Mouse (Mus musculus) C2C12 (cell line): ENCODE results near the gene Ing2. TPM values are rescaled to one million over a fixed set of nuclear protein-coding genes. Genes with fewer than 3 reads are reported as not detected.

Source experiments
- H3K27me3 ChIP-seq: one replicate; pipeline ENCODE4 v1.6.1; 2011; ENCODE audit not compliant: control insufficient read depth, insufficient read depth, insufficient read length
- H3K36me3 ChIP-seq: one replicate; pipeline ENCODE4 v1.6.1; 2011; ENCODE audit not compliant: control insufficient read depth, insufficient read depth
- H3K4me3 ChIP-seq: one replicate; pipeline ENCODE4 v1.5.1; 2011; ENCODE audit warnings: mild to moderate bottlenecking, control low read depth; ENCODE audit not compliant: poor library complexity, insufficient read depth, severe bottlenecking
- H3K79me2 ChIP-seq: one replicate; pipeline ENCODE4 v1.6.1; 2011; ENCODE audit not compliant: control insufficient read depth, insufficient read depth
- H3K79me3 ChIP-seq: one replicate; pipeline ENCODE4 v1.6.1; 2011; ENCODE audit warnings: low read depth, control low read depth
- H3ac ChIP-seq: one replicate; pipeline ENCODE3; 2011; ENCODE audit warnings: low read depth; ENCODE audit not compliant: control insufficient read depth, insufficient read length
- CEBPB ChIP-seq: IDR thresholded peaks from one replicate; pipeline ENCODE4 v1.6.1; 2011; ENCODE audit warnings: low read depth, mild to moderate bottlenecking, control low read depth, moderate library complexity
- CTCF ChIP-seq: IDR thresholded peaks from one replicate; pipeline ENCODE4 v1.5.1; 2011; ENCODE audit not compliant: control insufficient read depth, insufficient read depth, insufficient read length
- FOSL1 ChIP-seq: IDR thresholded peaks from one replicate; pipeline ENCODE4 v1.8.0; 2011; ENCODE audit warnings: mild to moderate bottlenecking, low read length; ENCODE audit not compliant: poor library complexity, insufficient read depth, severe bottlenecking
- MAX ChIP-seq: IDR thresholded peaks from one replicate; pipeline ENCODE4 v1.6.1; 2011; ENCODE audit warnings: mild to moderate bottlenecking, control low read depth
- MYOD1 ChIP-seq: IDR thresholded peaks from one replicate; pipeline ENCODE4 v1.6.1; 2011; ENCODE audit warnings: low read depth; ENCODE audit not compliant: control insufficient read depth, insufficient read length
- MYOG ChIP-seq: IDR thresholded peaks from one replicate; pipeline ENCODE4 v1.6.1; 2011; ENCODE audit not compliant: control insufficient read depth, insufficient read length; ENCODE audit errors: extremely low read depth
- USF1 ChIP-seq: IDR thresholded peaks from one replicate; pipeline ENCODE4 v1.6.1; 2011; ENCODE audit warnings: low read depth, mild to moderate bottlenecking, control low read depth, moderate library complexity
- long read RNA-seq, 2 experiments: library from polyadenylated mRNA; unstranded; transcript quantifications; one replicate each; pipeline ENCODE4 v2.0.0; 2019 to 2020
- polyA plus RNA-seq: library from polyadenylated mRNA; unstranded; fragments of >200 nt; fragmentation: generic; extraction: Trizol; gene quantifications from one replicate; pipeline ENCODE4 v1.2.1, GENCODE M21; 2012; ENCODE audit warnings: missing spikeins

Ing2 gene
- 8.3 TPM for polyA plus RNA-seq
- long read RNA-seq, experiment 1, partial matches to known transcripts, result 0 of 2 reads
- long read RNA-seq, experiment 1, other reads (novel, unspliced or antisense), result 0 of 2 reads
- long read RNA-seq, experiment 2, partial matches to known transcripts, result 0 of 4 reads
- long read RNA-seq, experiment 2, other reads (novel, unspliced or antisense), result 0 of 4 reads

DNA sequence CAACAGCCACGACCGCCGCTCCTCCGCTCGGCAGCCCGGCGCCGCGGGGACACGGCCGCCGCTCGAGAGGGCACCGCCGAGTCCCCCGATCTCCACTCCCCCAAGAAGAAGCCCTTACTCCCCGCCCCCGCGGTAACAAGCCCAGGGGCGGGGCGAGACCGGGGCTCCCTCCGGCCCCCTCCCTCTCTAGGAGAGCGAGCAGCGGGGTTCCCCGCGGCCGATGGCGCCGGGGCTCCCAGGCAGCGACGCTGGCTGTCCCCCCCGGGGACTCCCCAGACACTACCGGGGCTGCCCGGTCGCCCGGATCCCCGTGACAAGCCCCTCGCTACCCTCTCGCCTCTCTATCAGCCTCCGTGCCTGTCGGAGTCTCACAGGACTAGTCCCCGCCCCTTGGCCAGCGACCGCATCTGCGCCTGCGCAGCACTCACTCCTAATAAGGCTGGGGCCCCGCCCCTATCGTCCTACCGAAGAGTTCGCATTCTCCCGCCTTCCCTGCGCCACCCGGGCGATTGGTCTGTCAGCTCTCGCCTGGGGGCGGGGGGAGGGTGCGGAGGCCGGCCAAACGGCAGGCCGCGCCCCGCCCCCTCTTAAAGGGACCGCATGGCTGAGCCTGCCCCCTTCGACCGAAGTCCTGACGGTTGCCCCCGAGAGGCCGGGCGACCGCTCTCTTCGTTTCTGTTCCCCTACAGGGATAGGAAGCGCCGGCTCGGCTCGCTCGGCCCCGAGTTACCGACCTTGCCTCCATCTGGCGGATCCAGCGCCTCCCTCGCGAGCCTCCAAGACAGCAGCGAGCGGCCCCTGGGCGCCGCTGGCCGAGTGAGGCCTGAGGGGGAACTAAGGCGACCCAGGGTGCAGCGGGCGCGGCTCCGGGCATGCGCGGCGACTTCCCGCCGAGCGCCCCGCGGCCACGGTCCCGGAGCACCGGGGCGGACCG, at the start of gene Ing2:
Gene Ing2, minus strand, starts transcription at position 780 of the 934 bp plus-strand sequence.
- TF ChIP-seq CTCF (peak; percentile 3), MAX (peak; percentile 25), MYOG (no peak)
- Histone ChIP-seq H3K79me3 (peaks cover 33% of the 10 kb centered on the region), H3K36me3 (peaks cover 4% of the 10 kb centered on the region), H3K27me3 (no peaks in the 10 kb centered on the region), H3ac (peak within 1 kb of the TSS; percentile 91), H3K79me2 (peaks cover 60% of the 10 kb centered on the region), H3K4me3 (peak within 1 kb of the TSS; percentile 84)

DNA sequence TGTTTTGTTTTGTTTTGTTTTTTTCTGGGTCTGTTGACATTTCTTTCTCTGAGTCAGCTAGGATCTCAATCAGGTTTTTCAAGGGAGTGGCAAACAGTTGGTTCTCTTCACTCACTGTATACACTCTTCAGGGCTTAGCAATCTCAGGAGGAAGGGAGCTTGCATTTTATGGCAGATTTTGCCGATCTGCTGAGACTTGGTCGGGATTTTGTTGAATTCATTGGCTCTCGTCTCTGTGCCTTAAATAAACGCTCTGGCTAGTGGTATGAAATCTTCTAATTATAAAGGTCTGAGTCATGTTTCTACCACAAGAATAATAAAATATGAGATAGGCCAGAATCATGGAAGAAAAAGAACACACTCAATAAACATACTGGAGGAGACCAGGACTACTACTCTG, 46.3 kb upstream of the Ing2 start:
- H3K36me3 ChIP-seq, result no peaks in the 10 kb centered on the region
- no peak overlapping the region for H3K4me3 ChIP-seq
- H3ac ChIP-seq, result no peak overlapping the region
- H3K79me2 ChIP-seq, result no peaks in the 10 kb centered on the region
- TF ChIP-seq CEBPB (no peak), MYOG (no peak), USF1 (no peak), CTCF (no peak), FOSL1 (no peak), MAX (no peak), MYOD1 (no peak)
- H3K79me3 ChIP-seq, result no peaks in the 10 kb centered on the region
- H3K27me3 ChIP-seq, result no peaks in the 10 kb centered on the region

DNA sequence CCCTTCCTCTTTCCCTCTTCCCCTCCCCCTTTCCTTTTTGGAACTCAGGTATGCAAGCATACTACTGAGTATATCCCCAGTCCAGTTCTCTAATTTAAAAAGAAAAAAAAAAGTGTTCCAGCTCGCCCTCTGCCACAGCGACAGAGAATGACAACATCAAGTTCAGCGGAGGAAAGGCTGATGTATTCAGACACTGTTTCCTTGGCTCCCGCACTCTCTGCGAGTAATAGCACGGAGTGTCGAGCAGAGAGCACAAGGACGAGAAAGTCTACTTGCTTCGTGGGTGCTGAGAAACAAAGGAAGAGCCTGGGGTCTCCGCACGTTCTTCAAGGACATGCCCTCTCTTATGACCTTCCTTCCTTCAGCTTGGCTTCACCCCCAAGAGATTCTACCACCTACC, 43.3 kb upstream of the Ing2 start:
- Histone ChIP-seq H3ac (no peak overlapping the region), H3K36me3 (no peaks in the 10 kb centered on the region), H3K4me3 (no peak overlapping the region), H3K79me3 (no peaks in the 10 kb centered on the region), H3K27me3 (no peaks in the 10 kb centered on the region), H3K79me2 (no peaks in the 10 kb centered on the region)
- TF ChIP-seq CTCF (no peak), USF1 (no peak), FOSL1 (no peak), MAX (no peak), MYOG (no peak), CEBPB (no peak), MYOD1 (no peak)

DNA sequence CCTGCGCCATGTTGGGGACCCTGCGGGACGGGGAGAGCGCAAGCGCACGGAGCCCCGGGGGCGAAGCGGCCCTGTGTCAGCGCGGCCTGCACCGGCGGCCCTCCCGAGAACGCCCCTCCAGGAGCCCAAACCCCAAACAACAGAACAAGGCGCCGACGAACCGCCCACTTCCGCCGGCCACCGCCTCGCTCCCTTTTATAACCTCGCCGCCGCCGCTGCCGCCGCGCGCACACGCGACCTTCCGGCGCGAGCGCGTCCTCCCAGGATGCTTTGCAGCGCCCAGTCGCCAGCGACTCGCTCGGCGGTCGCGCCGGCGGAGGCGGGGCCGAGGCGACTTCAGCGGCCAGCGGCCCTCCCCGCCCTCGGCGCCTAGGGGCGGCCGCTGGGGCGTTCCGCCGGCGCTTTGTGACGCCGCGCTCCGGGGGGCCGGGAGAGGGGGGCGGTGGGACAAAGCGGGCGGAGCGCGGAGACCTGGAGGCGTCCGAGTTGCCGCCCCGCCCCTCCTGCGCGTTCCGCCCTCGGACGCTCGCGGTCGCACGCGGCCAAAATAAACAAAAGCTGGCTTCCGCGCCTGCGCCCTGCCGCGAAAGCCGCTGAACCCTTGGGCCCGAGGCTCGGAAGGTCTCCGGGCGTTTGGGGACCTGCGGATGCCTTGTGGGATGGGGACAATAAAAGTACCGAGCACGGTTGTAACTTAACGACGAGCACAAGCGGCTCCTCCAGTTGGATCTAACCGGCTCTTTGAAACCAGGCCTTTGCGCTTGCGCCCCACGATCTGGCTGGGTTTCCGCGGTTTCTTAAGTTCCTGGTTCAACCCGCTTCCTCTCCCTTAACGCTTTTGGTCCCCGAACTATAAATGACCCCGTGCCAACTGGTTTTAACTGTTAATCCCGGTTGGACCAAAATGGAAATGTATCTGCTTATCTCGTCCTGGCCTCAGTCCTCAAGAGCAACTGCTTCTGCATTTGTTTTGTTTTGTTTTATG, 38.7 kb upstream of the Ing2 start, which contains the start of gene Cdkn2aip:
Gene Cdkn2aip, minus strand, starts transcription at position 172 of the 985 bp plus-strand sequence.
- Histone ChIP-seq H3K27me3 (no peaks in the 10 kb centered on the region), H3K79me2 (peaks cover 28% of the 10 kb centered on the region), H3K36me3 (peaks cover 23% of the 10 kb centered on the region), H3K4me3 (peak within 1 kb of the TSS; percentile 84), H3K79me3 (peaks cover 16% of the 10 kb centered on the region), H3ac (peak within 1 kb of the TSS; percentile 95)
- TF ChIP-seq MAX (peak; percentile 33), FOSL1 (no peak)

DNA sequence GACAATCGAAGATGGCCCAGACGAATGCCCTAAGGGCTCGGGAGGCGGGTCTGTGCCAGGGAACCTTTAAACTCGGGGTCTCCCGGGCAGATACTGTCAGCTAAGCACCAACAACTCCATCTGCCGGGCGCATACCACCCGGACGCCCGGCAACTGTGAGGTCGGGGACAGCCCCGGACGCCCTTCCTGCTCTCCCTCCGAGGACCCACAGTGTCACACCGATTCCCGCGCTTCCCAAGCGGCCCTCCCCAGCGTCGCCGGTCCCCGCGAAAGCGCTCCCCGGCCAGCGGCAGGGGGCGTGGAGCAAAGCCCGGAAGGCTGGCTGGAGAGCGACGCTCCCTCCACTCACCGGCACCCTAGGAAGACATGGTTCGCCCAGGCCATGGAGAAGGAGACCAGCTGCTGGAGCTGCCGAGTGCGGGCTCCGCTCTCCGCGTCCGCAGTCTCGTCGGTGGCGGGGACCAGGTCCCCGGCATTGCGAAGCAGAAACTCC, 37.9 kb upstream of the Ing2 start:
- peak overlapping the region; percentile 95 for H3ac ChIP-seq
- no peaks in the 10 kb centered on the region for H3K27me3 ChIP-seq
- H3K79me2 ChIP-seq, result peaks cover 28% of the 10 kb centered on the region
- H3K79me3 ChIP-seq, result peaks cover 16% of the 10 kb centered on the region
- H3K4me3 ChIP-seq, result peak overlapping the region; percentile 84
- peaks cover 31% of the 10 kb centered on the region for H3K36me3 ChIP-seq
- TF ChIP-seq MYOD1 (no peak), MYOG (no peak)
